Mouse (Mus musculus) MEL (cell line): ENCODE results near the gene Reep6. TPM values are rescaled to one million over a fixed set of nuclear protein-coding genes. Genes with fewer than 3 reads are reported as not detected.

Experiments used
- DNase-seq: peaks from one replicate; pipeline ENCODE4 v3.0.0; 2011; ENCODE audit warnings: low read depth, low spot score
- H3K27ac ChIP-seq: 2 replicates; pipeline ENCODE4 v1.5.1; 2012; ENCODE audit warnings: low read depth, mild to moderate bottlenecking, control low read depth, low read length, moderate library complexity; ENCODE audit not compliant: control insufficient read depth
- H3K27me3 ChIP-seq, 2 experiments: fragments of 150-350 bp in 1 of 2; sonication (generic) in 1 of 2; 2 replicates each; pipeline ENCODE4 v1.6.1; 2012; ENCODE audit warnings: low read length in 2 of 2, mild to moderate bottlenecking in 2 of 2, improper control_type of control experiment in 1 of 2, moderate library complexity in 1 of 2; ENCODE audit not compliant: insufficient read depth in 2 of 2, control insufficient read depth in 1 of 2
- H3K36me3 ChIP-seq, 2 experiments: 2 replicates each; pipeline ENCODE4 v1.6.1; 2012 to 2014; ENCODE audit warnings: low read length in 2 of 2, improper control_type of control experiment in 1 of 2, inconsistent platforms in 1 of 2, mild to moderate bottlenecking in 1 of 2; ENCODE audit not compliant: insufficient read depth in 2 of 2, control insufficient read depth in 1 of 2
- H3K4me1 ChIP-seq, 2 experiments: fragments of 150-350 bp in 1 of 2; sonication (generic) in 1 of 2; 2 replicates each; pipeline ENCODE4 v1.6.1; 2012; ENCODE audit warnings: low read length in 2 of 2, improper control_type of control experiment in 1 of 2, mild to moderate bottlenecking in 1 of 2; ENCODE audit not compliant: insufficient read depth in 2 of 2, control insufficient read depth in 1 of 2
- H3K4me3 ChIP-seq, 2 experiments: fragments of 150-350 bp in 1 of 2; sonication (generic) in 1 of 2; 2 replicates each; pipeline ENCODE4 v1.5.1; 2012; ENCODE audit warnings: low read depth in 2 of 2, low read length in 2 of 2, mild to moderate bottlenecking in 2 of 2, moderate library complexity in 2 of 2, control low read depth in 1 of 2, improper control_type of control experiment in 1 of 2; ENCODE audit not compliant: control insufficient read depth in 1 of 2, insufficient read depth in 1 of 2
- H3K79me2 ChIP-seq: 2 replicates; pipeline ENCODE4 v1.6.1; 2012; ENCODE audit warnings: mild to moderate bottlenecking, low read length, moderate library complexity; ENCODE audit not compliant: control insufficient read depth, poor library complexity, insufficient read depth
- H3K9ac ChIP-seq: 2 replicates; pipeline ENCODE4 v1.6.1; 2012; ENCODE audit warnings: low read depth, mild to moderate bottlenecking, control low read depth, low read length, moderate library complexity; ENCODE audit not compliant: control insufficient read depth, poor library complexity, severe bottlenecking
- H3K9me3 ChIP-seq: fragments of 150-350 bp; sonication (generic); replicated peaks from 2 replicates; pipeline ENCODE4 v1.6.1; 2012; ENCODE audit warnings: mild to moderate bottlenecking, low read length, improper control_type of control experiment, moderate library complexity; ENCODE audit not compliant: insufficient read depth
- CHD2 ChIP-seq: IDR thresholded peaks from 2 replicates; pipeline ENCODE4 v1.6.1; 2011; ENCODE audit warnings: low read length, improper control_type of control experiment
- E2F4 ChIP-seq: IDR thresholded peaks from 2 replicates; pipeline ENCODE4 v1.6.1; 2011; ENCODE audit warnings: low read depth, low read length, improper control_type of control experiment, borderline replicate concordance
- EP300 ChIP-seq, 2 experiments: IDR thresholded peaks; 2 replicates each; pipeline ENCODE4 v1.6.1; 2011; ENCODE audit warnings: improper control_type of control experiment in 2 of 2, low read length in 2 of 2, low read depth in 1 of 2, mild to moderate bottlenecking in 1 of 2
- GABPA ChIP-seq: IDR thresholded peaks from 2 replicates; pipeline ENCODE4 v1.6.1; 2012; ENCODE audit warnings: low read depth, mild to moderate bottlenecking, inconsistent platforms, low read length, improper control_type of control experiment, moderate library complexity
- HCFC1 ChIP-seq: IDR thresholded peaks from 2 replicates; pipeline ENCODE4 v1.6.1; 2012; ENCODE audit warnings: low read depth, mild to moderate bottlenecking, inconsistent platforms, low read length, improper control_type of control experiment, moderate library complexity
- JUND ChIP-seq: IDR thresholded peaks from 2 replicates; pipeline ENCODE4 v1.6.1; 2011; ENCODE audit warnings: low read depth, mild to moderate bottlenecking, improper control_type of control experiment, low read length
- MAZ ChIP-seq: IDR thresholded peaks from 2 replicates; pipeline ENCODE4 v1.6.1; 2012; ENCODE audit warnings: low read depth, mild to moderate bottlenecking, inconsistent platforms, low read length, improper control_type of control experiment
- NELFE ChIP-seq: IDR thresholded peaks from 2 replicates; pipeline ENCODE4 v1.6.1; 2011; ENCODE audit warnings: low read depth, low read length, improper control_type of control experiment
- NRF1 ChIP-seq: IDR thresholded peaks from 2 replicates; pipeline ENCODE4 v1.6.1; 2014; ENCODE audit warnings: low read depth, mild to moderate bottlenecking, inconsistent platforms, low read length, improper control_type of control experiment, moderate library complexity; ENCODE audit not compliant: poor library complexity, insufficient read depth, severe bottlenecking
- POLR2A ChIP-seq, 2 experiments: IDR thresholded peaks; 2 replicates each; pipeline ENCODE4 v1.6.1; 2011 to 2012; ENCODE audit warnings: low read length in 2 of 2, mild to moderate bottlenecking in 2 of 2, control low read depth in 1 of 2, improper control_type of control experiment in 1 of 2, low read depth in 1 of 2, moderate library complexity in 1 of 2; ENCODE audit not compliant: control insufficient read depth in 1 of 2, insufficient read depth in 1 of 2, poor library complexity in 1 of 2
- POLR2AphosphoS5 ChIP-seq: IDR thresholded peaks from 2 replicates; pipeline ENCODE4 v1.6.1; 2012; ENCODE audit warnings: low read depth, borderline replicate concordance, mild to moderate bottlenecking, inconsistent platforms, low read length, moderate library complexity, mixed read lengths
- RCOR1 ChIP-seq: IDR thresholded peaks from 2 replicates; pipeline ENCODE4 v1.6.1; 2012; ENCODE audit warnings: low read depth, mild to moderate bottlenecking, inconsistent platforms, low read length, improper control_type of control experiment
- SIN3A ChIP-seq: IDR thresholded peaks from 2 replicates; pipeline ENCODE4 v1.6.1; 2012; ENCODE audit warnings: low read length, improper control_type of control experiment, inconsistent platforms
- TAL1 ChIP-seq: IDR thresholded peaks from 2 replicates; pipeline ENCODE4 v1.6.1; 2012; ENCODE audit warnings: mild to moderate bottlenecking, inconsistent platforms, low read length, moderate library complexity, mixed read lengths
- TBP ChIP-seq: IDR thresholded peaks from 2 replicates; pipeline ENCODE4 v1.8.0; 2011; ENCODE audit warnings: low read depth, low read length, improper control_type of control experiment
- TCF12 ChIP-seq: IDR thresholded peaks from 2 replicates; pipeline ENCODE4 v1.6.1; 2014; ENCODE audit warnings: low read depth, mild to moderate bottlenecking, inconsistent platforms, low read length, improper control_type of control experiment, moderate library complexity
- UBTF ChIP-seq: IDR thresholded peaks from 2 replicates; pipeline ENCODE4 v1.6.1; 2012; ENCODE audit warnings: low read depth, mild to moderate bottlenecking, inconsistent platforms, low read length, improper control_type of control experiment, moderate library complexity, borderline replicate concordance; ENCODE audit not compliant: insufficient read depth
- USF1 ChIP-seq: IDR thresholded peaks from 2 replicates; pipeline ENCODE4 v1.6.1; 2014; ENCODE audit warnings: low read depth, mild to moderate bottlenecking, inconsistent platforms, low read length, improper control_type of control experiment, moderate library complexity
- USF2 ChIP-seq, 2 experiments: IDR thresholded peaks; 2 replicates each; pipeline ENCODE4 v1.6.1; 2011 to 2012; ENCODE audit warnings: improper control_type of control experiment in 2 of 2, low read length in 2 of 2, borderline replicate concordance in 1 of 2, inconsistent platforms in 1 of 2, low read depth in 1 of 2, mild to moderate bottlenecking in 1 of 2; ENCODE audit not compliant: insufficient read depth in 1 of 2
- ZC3H11A ChIP-seq: IDR thresholded peaks from 2 replicates; pipeline ENCODE4 v1.6.1; 2012; ENCODE audit warnings: low read depth, mild to moderate bottlenecking, inconsistent platforms, low read length, improper control_type of control experiment
- ZMIZ1 ChIP-seq: IDR thresholded peaks from 2 replicates; pipeline ENCODE4 v1.6.1; 2012; ENCODE audit warnings: low read depth, mild to moderate bottlenecking, inconsistent platforms, low read length, improper control_type of control experiment, moderate library complexity
- polyA plus RNA-seq, 2 experiments: library from polyadenylated mRNA; stranded (reverse) in 1 of 2; unstranded in 1 of 2; fragments of >175 nt in 1 of 2; fragments of >200 nt in 1 of 2; gene quantifications; 2 replicates each; pipeline versions ENCODE4 v1.2.1 to v1.2.4; 2012; ENCODE audit warnings: low replicate concordance in 2 of 2, low read depth in 1 of 2; ENCODE audit not compliant: insufficient read length in 2 of 2, insufficient read depth in 1 of 2, missing spikeins in 1 of 2
- total RNA-seq: library from RNA; depleted of rRNA; stranded (reverse); fragments of 300-350 nt; gene quantifications from 2 replicates; pipeline ENCODE4 v1.2.3, GENCODE M21; 2012

The Reep6 gene
- total and polyA plus RNA-seq, 3 experiments, result 3.2 to 27.9 TPM; not detected in 1

DNA sequence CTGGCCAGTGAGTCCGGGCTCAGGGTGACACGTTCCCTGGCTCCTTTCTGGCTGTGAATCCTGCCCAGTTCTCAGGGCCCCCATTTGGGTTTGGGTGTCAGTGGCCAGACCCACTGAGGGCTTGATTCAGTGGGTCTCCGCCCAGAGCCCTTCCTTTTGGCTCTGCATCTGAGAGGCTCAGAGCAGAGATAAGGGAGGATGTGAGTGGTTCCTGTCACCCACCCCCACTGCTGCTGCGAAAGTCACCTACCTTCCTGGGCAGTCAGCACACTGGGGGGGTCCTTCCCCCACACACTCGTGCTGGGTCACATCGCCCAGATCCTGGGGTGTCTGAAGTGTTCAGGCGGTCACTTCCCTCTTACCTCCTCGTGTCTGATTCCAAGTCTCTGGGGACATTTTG, 23.0 kb downstream of the Reep6 start (continued):
- TF ChIP-seq RCOR1 (no peak), POLR2AphosphoS5 (no peak), JUND (no peak), TCF12 (no peak), CHD2 (no peak), SIN3A (peak; percentile 41; the same call in 1 of the 2 replicates), UBTF (no peak)

DNA sequence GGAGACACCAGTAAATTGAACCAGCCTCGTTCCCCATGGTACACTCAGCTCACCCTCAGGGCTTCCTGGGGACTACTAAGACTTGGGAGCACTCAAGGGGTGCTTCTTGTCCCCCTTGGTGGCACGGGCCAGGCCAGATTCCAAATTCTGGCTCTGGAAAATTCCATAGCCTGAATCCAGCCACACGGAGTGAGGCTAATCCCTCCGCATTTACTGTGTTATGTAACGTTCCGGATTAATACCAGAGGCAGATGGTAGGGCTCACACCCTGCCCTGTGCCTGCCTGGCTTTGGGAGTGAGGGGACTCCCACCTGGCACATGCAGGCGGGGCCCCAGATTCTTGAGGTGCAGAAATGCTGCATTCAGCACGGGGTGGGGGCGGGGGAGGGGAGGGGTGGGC, 25.7 kb downstream of the Reep6 start:
- H3K9ac ChIP-seq, result no peak overlapping the region
- H3K9me3 ChIP-seq, result no peaks in the 10 kb centered on the region
- DNase-seq, result no peak
- H3K27me3 ChIP-seq, result no peaks in the 10 kb centered on the region
- H3K36me3 ChIP-seq, result peaks cover 0 to 10% of the 10 kb centered on the region in 2 experiments; a peak in 2 of 4 replicates
- peaks cover 14 to 21% of the 10 kb centered on the region in 2 experiments for H3K4me1 ChIP-seq
- H3K4me3 ChIP-seq, result no peak overlapping the region
- H3K27ac ChIP-seq, result no peak overlapping the region
- TF ChIP-seq MAZ (no peak), USF2 (IDR thresholded peaks at IDR 0.05; ENCODE audit: borderline replicate concordance in 1 of 2, insufficient read depth in 1 of 2, low read depth in 1 of 2, low read length in 2 of 2) (no peak), TBP (no peak), USF1 (no peak), EP300 (IDR thresholded peaks at IDR 0.05; ENCODE audit: low read depth in 1 of 2, low read length in 2 of 2) (no peak), JUND (no peak), E2F4 (no peak), TAL1 (no peak), GABPA (no peak), ZMIZ1 (no peak), HCFC1 (no peak), POLR2AphosphoS5 (no peak), UBTF (no peak), NELFE (no peak), SIN3A (no peak), POLR2A (IDR thresholded peaks at IDR 0.05; ENCODE audit: control insufficient read depth in 1 of 2, insufficient read depth in 1 of 2, low read depth in 1 of 2, low read length in 2 of 2, poor library complexity in 1 of 2) (no peak), ZC3H11A (no peak), NRF1 (no peak), CHD2 (no peak)
- H3K79me2 ChIP-seq, result no peaks in the 10 kb centered on the region
